Mouse (Mus musculus) bone marrow macrophage, adult 2 months (primary cell): ENCODE measurements around the gene 4930556J24Rik.

Experiments used
- CTCF ChIP-seq: IDR thresholded peaks from 2 replicates; pipeline ENCODE4 v1.5.1; 2012; ENCODE audit warnings: low read depth, mild to moderate bottlenecking, low read length, moderate library complexity
- POLR2A ChIP-seq: IDR thresholded peaks from 2 replicates; pipeline ENCODE4 v1.6.1; 2012; ENCODE audit warnings: mild to moderate bottlenecking, low read depth, low read length, borderline replicate concordance

DNA sequence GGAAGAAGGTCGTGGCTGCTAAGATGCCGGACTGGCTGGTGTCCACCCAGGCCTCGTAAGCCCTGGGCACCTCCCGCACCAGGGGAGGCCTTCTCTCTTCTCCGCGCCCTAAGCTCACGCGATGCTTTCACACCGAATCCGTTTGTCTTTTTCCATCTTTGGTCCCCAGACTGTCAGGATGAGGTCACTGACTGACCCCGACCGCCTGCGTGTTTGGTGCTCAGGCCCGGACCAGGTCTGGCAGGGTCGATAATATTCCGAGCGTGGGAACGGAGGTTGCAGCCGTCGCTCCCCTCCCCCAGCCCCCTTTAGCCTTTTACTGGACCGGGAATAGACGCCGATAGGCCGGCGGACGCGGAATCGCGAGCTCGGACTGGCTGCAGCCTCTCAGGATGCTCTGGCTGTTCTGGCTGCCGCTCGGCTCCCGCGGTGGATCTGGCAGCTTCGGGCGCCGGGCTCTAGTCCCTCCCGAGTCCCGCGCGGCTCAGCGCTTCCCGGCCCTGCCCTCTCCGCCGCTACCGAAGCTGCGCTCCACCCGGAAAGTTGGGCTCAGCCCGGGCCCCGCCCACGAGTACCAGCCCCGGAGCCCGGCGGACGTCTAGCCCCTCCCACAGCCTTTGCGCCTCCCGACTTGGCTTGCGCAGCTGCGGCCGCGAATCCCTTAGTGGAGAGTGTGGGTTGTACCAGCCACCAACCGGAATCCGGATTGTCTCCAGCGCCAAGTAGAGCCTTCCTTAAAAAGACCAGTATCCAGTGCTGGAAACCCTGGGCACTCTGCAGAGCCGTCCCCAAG lies 63.1 kb downstream of the 4930556J24Rik start:
- TF ChIP-seq CTCF (no peak), POLR2A (no peak)
